Mouse (Mus musculus) MEL (cell line): ENCODE measurements at regions not wholly inside any gene's neighbourhood (a gene's known extent, or its start where the extent isn't known, plus 50 kb on each side); places are given as distances from the start of the nearest gene placed in this dataset.

ENCODE experiments used
- DNase-seq: peaks from one replicate; pipeline ENCODE4 v3.0.0; 2011; ENCODE audit warnings: low read depth, low spot score
- H3K27ac ChIP-seq: 2 replicates; pipeline ENCODE4 v1.5.1; 2012; ENCODE audit warnings: low read depth, mild to moderate bottlenecking, control low read depth, low read length, moderate library complexity; ENCODE audit not compliant: control insufficient read depth
- H3K27me3 ChIP-seq, 2 experiments: fragments of 150-350 bp in 1 of 2; sonication (generic) in 1 of 2; 2 replicates each; pipeline ENCODE4 v1.6.1; 2012; ENCODE audit warnings: low read length in 2 of 2, mild to moderate bottlenecking in 2 of 2, improper control_type of control experiment in 1 of 2, moderate library complexity in 1 of 2; ENCODE audit not compliant: insufficient read depth in 2 of 2, control insufficient read depth in 1 of 2
- H3K36me3 ChIP-seq, 2 experiments: 2 replicates each; pipeline ENCODE4 v1.6.1; 2012 to 2014; ENCODE audit warnings: low read length in 2 of 2, improper control_type of control experiment in 1 of 2, inconsistent platforms in 1 of 2, mild to moderate bottlenecking in 1 of 2; ENCODE audit not compliant: insufficient read depth in 2 of 2, control insufficient read depth in 1 of 2
- H3K4me1 ChIP-seq, 2 experiments: fragments of 150-350 bp in 1 of 2; sonication (generic) in 1 of 2; 2 replicates each; pipeline ENCODE4 v1.6.1; 2012; ENCODE audit warnings: low read length in 2 of 2, improper control_type of control experiment in 1 of 2, mild to moderate bottlenecking in 1 of 2; ENCODE audit not compliant: insufficient read depth in 2 of 2, control insufficient read depth in 1 of 2
- H3K4me3 ChIP-seq, 2 experiments: fragments of 150-350 bp in 1 of 2; sonication (generic) in 1 of 2; 2 replicates each; pipeline ENCODE4 v1.5.1; 2012; ENCODE audit warnings: low read depth in 2 of 2, low read length in 2 of 2, mild to moderate bottlenecking in 2 of 2, moderate library complexity in 2 of 2, control low read depth in 1 of 2, improper control_type of control experiment in 1 of 2; ENCODE audit not compliant: control insufficient read depth in 1 of 2, insufficient read depth in 1 of 2
- H3K79me2 ChIP-seq: 2 replicates; pipeline ENCODE4 v1.6.1; 2012; ENCODE audit warnings: mild to moderate bottlenecking, low read length, moderate library complexity; ENCODE audit not compliant: control insufficient read depth, poor library complexity, insufficient read depth
- H3K9ac ChIP-seq: 2 replicates; pipeline ENCODE4 v1.6.1; 2012; ENCODE audit warnings: low read depth, mild to moderate bottlenecking, control low read depth, low read length, moderate library complexity; ENCODE audit not compliant: control insufficient read depth, poor library complexity, severe bottlenecking
- H3K9me3 ChIP-seq: fragments of 150-350 bp; sonication (generic); replicated peaks from 2 replicates; pipeline ENCODE4 v1.6.1; 2012; ENCODE audit warnings: mild to moderate bottlenecking, low read length, improper control_type of control experiment, moderate library complexity; ENCODE audit not compliant: insufficient read depth
- BHLHE40 ChIP-seq: IDR thresholded peaks from 2 replicates; pipeline ENCODE4 v1.6.1; 2012; ENCODE audit warnings: low read depth, mild to moderate bottlenecking, inconsistent platforms, low read length, improper control_type of control experiment, borderline replicate concordance
- CHD1 ChIP-seq: IDR thresholded peaks from 2 replicates; pipeline ENCODE4 v1.6.1; 2012; ENCODE audit warnings: low read depth, mild to moderate bottlenecking, inconsistent platforms, low read length, improper control_type of control experiment
- CHD2 ChIP-seq: IDR thresholded peaks from 2 replicates; pipeline ENCODE4 v1.6.1; 2011; ENCODE audit warnings: low read length, improper control_type of control experiment
- E2F4 ChIP-seq: IDR thresholded peaks from 2 replicates; pipeline ENCODE4 v1.6.1; 2011; ENCODE audit warnings: low read depth, low read length, improper control_type of control experiment, borderline replicate concordance
- GABPA ChIP-seq: IDR thresholded peaks from 2 replicates; pipeline ENCODE4 v1.6.1; 2012; ENCODE audit warnings: low read depth, mild to moderate bottlenecking, inconsistent platforms, low read length, improper control_type of control experiment, moderate library complexity
- KAT2A ChIP-seq: conservative IDR thresholded peaks from 2 replicates; pipeline ENCODE4 v1.6.1; 2012; ENCODE audit warnings: low read depth, low read length, improper control_type of control experiment, inconsistent platforms
- MAZ ChIP-seq: IDR thresholded peaks from 2 replicates; pipeline ENCODE4 v1.6.1; 2012; ENCODE audit warnings: low read depth, mild to moderate bottlenecking, inconsistent platforms, low read length, improper control_type of control experiment
- MYB ChIP-seq: IDR thresholded peaks from 2 replicates; pipeline ENCODE4 v1.6.1; 2011; ENCODE audit warnings: mild to moderate bottlenecking, low read depth, low read length, improper control_type of control experiment
- MYC ChIP-seq: IDR thresholded peaks from 2 replicates; pipeline ENCODE4 v1.6.1; 2011; ENCODE audit warnings: low read depth, mild to moderate bottlenecking, low read length, improper control_type of control experiment, moderate library complexity
- NRF1 ChIP-seq: IDR thresholded peaks from 2 replicates; pipeline ENCODE4 v1.6.1; 2014; ENCODE audit warnings: low read depth, mild to moderate bottlenecking, inconsistent platforms, low read length, improper control_type of control experiment, moderate library complexity; ENCODE audit not compliant: poor library complexity, insufficient read depth, severe bottlenecking
- POLR2A ChIP-seq, 2 experiments: IDR thresholded peaks; 2 replicates each; pipeline ENCODE4 v1.6.1; 2011 to 2012; ENCODE audit warnings: low read length in 2 of 2, mild to moderate bottlenecking in 2 of 2, control low read depth in 1 of 2, improper control_type of control experiment in 1 of 2, low read depth in 1 of 2, moderate library complexity in 1 of 2; ENCODE audit not compliant: control insufficient read depth in 1 of 2, insufficient read depth in 1 of 2, poor library complexity in 1 of 2
- POLR2AphosphoS2 ChIP-seq: IDR thresholded peaks from 2 replicates; pipeline ENCODE4 v1.6.1; 2011; ENCODE audit warnings: low read length, improper control_type of control experiment
- POLR2AphosphoS5 ChIP-seq: IDR thresholded peaks from 2 replicates; pipeline ENCODE4 v1.6.1; 2012; ENCODE audit warnings: low read depth, borderline replicate concordance, mild to moderate bottlenecking, inconsistent platforms, low read length, moderate library complexity, mixed read lengths
- RAD21 ChIP-seq: IDR thresholded peaks from 2 replicates; pipeline ENCODE4 v1.6.1; 2011; ENCODE audit warnings: mild to moderate bottlenecking, low read depth, low read length, improper control_type of control experiment
- RCOR1 ChIP-seq: IDR thresholded peaks from 2 replicates; pipeline ENCODE4 v1.6.1; 2012; ENCODE audit warnings: low read depth, mild to moderate bottlenecking, inconsistent platforms, low read length, improper control_type of control experiment
- USF1 ChIP-seq: IDR thresholded peaks from 2 replicates; pipeline ENCODE4 v1.6.1; 2014; ENCODE audit warnings: low read depth, mild to moderate bottlenecking, inconsistent platforms, low read length, improper control_type of control experiment, moderate library complexity
- ZKSCAN1 ChIP-seq: IDR thresholded peaks from 2 replicates; pipeline ENCODE4 v1.6.1; 2012; ENCODE audit warnings: low read depth, mild to moderate bottlenecking, inconsistent platforms, low read length, improper control_type of control experiment, moderate library complexity

- Histone ChIP-seq H3K4me3 (no peak overlapping the region), H3K27me3 (no peaks in the 10 kb centered on the region), H3K79me2 (no peaks in the 10 kb centered on the region), H3K9me3 (no peaks in the 10 kb centered on the region), H3K9ac (no peak overlapping the region), H3K36me3 (no peaks in the 10 kb centered on the region), H3K27ac (no peak overlapping the region), H3K4me1 (no peaks in the 10 kb centered on the region)
- no peak for DNase-seq
- TF ChIP-seq CHD1 (no peak), RAD21 (no peak), MYC (no peak), CHD2 (no peak), POLR2A (IDR thresholded peaks at IDR 0.05; ENCODE audit: control insufficient read depth in 1 of 2, insufficient read depth in 1 of 2, low read depth in 1 of 2, low read length in 2 of 2, poor library complexity in 1 of 2) (no peak), ZKSCAN1 (no peak), MAZ (no peak), POLR2AphosphoS5 (no peak)
Observed at GRCm38 (mm10) chr3:39130532-39130931, 243.8 kb downstream of the Fat4 start.

- H3K9me3 ChIP-seq = no peaks in the 10 kb centered on the region
- no peaks in the 10 kb centered on the region for H3K79me2 ChIP-seq
- DNase-seq = no peak
- no peaks in the 10 kb centered on the region for H3K27me3 ChIP-seq
- TF ChIP-seq BHLHE40 = no peak
- TF ChIP-seq RAD21 = no peak
- TF ChIP-seq USF1 = no peak
- no peak for TF ChIP-seq GABPA
- no peak for TF ChIP-seq ZKSCAN1
- no peak for TF ChIP-seq KAT2A
- no peak for TF ChIP-seq NRF1
- TF ChIP-seq POLR2A (IDR thresholded peaks at IDR 0.05; ENCODE audit: control insufficient read depth in 1 of 2, insufficient read depth in 1 of 2, low read depth in 1 of 2, low read length in 2 of 2, poor library complexity in 1 of 2) = no peak
- TF ChIP-seq MYB = no peak
- no peak for TF ChIP-seq POLR2AphosphoS2
- TF ChIP-seq E2F4 = no peak
- TF ChIP-seq RCOR1 = no peak
- TF ChIP-seq, all 39 proteins: peak for 0
- Histone ChIP-seq H3K9ac (no peak overlapping the region), H3K36me3 (no peaks in the 10 kb centered on the region), H3K4me3 (no peak overlapping the region), H3K27ac (no peak overlapping the region), H3K4me1 (no peaks in the 10 kb centered on the region)
Observed at GRCm38 (mm10) chr3:39165006-39165667, 278.4 kb downstream of the Fat4 start.
